11 mouse cellular contexts compared by ENCODE assay signal in genomic region chr6:32016841-32017240, GRCm38 (mm10). TPM values are rescaled to one million over a fixed set of nuclear protein-coding genes. Genes with fewer than 3 reads are reported as not detected.
DNase-seq lines count a peak whose midpoint lies in the region; ATAC-seq and TF ChIP-seq lines count a peak whose summit lies in the region.
"Had no signal": no experiment of that assay in that cellular context is flagged by ENCODE, and none has a peak within 500 bp of the region (broad histone marks: within the 10 kb centered on the region; RNA-seq: fewer than 3 reads in every experiment).

No protein-coding gene starts in this region.

- H3K27ac ChIP-seq in heart, embryonic 11.5 days (ENCODE audit: low read depth, low read length) = no peak overlapping the region
- H3K27ac ChIP-seq in midbrain, postnatal 0 days (ENCODE audit: low read depth, low read length) = no peak overlapping the region
- H3K27ac ChIP-seq in midbrain, embryonic 15.5 days = no peak overlapping the region
- H3K27ac ChIP-seq: limb, embryonic 13.5 days had no signal

- 65% methylated on average over 7 of the region's 7 CpGs for WGBS in heart, embryonic 11.5 days (ENCODE audit: insufficient replicate concordance)
- 70% methylated on average over 7 of the region's 7 CpGs for WGBS in midbrain, postnatal 0 days
- WGBS in midbrain, embryonic 15.5 days = 80% methylated on average over 7 of the region's 7 CpGs

- H3K4me2 ChIP-seq in heart, embryonic 11.5 days = no peak overlapping the region
- H3K4me2 ChIP-seq in midbrain, postnatal 0 days (ENCODE audit: low read depth, low read length, poor library complexity, severe bottlenecking) = no peak overlapping the region
- H3K4me2 ChIP-seq in midbrain, embryonic 15.5 days = no peak overlapping the region
- H3K4me2 ChIP-seq: forebrain, embryonic 15.5 days; limb, embryonic 13.5 days had no signal

- DNase-seq in heart, adult 11 months = peak; percentile 95
- peak; percentile 61 for DNase-seq in midbrain, postnatal 0 days (ENCODE audit: low spot score)
- DNase-seq in gastrocnemius, postnatal 10 days = peak; percentile 26
- peak; percentile 32 for DNase-seq in ovary, adult 18-20 months (ENCODE audit: low spot score)
- no peak for DNase-seq in yolk sac, embryonic 10.5 days (ENCODE audit: low spot score)
- no peak for DNase-seq in spleen, adult 18-20 months

- no peak overlapping the region for H3K9ac ChIP-seq in heart, embryonic 11.5 days (ENCODE audit: low read depth, low read length)
- H3K9ac ChIP-seq in midbrain, postnatal 0 days (replicated peaks; ENCODE audit: low read length, poor library complexity, severe bottlenecking) = no peak overlapping the region
- H3K9ac ChIP-seq in midbrain, embryonic 15.5 days = no peak overlapping the region
- H3K9ac ChIP-seq: forebrain, embryonic 15.5 days; limb, embryonic 13.5 days had no signal

- no peaks in the 10 kb centered on the region; the same call in 1 of the 2 replicates for H3K4me1 ChIP-seq in heart, embryonic 11.5 days (ENCODE audit: control insufficient read depth, insufficient read depth, low read length)
- H3K4me1 ChIP-seq in midbrain, postnatal 0 days (ENCODE audit: insufficient read depth, low read length) = no peaks in the 10 kb centered on the region
- no peaks in the 10 kb centered on the region for H3K4me1 ChIP-seq in midbrain, embryonic 15.5 days

- no peak for ATAC-seq in heart, embryonic 11.5 days (replicated peaks; ENCODE audit: insufficient number of reproducible peaks, low FRiP score, low TSS enrichment)
- no peak for ATAC-seq in midbrain, postnatal 0 days (ENCODE audit: low FRiP score)
- no peak for ATAC-seq in midbrain, embryonic 15.5 days (replicated peaks)
- ATAC-seq: intestine, postnatal 0 days had no signal

- TF ChIP-seq CTCF in midbrain, postnatal 0 days (IDR thresholded peaks at IDR 0.05) = no peak

- no peaks in the 10 kb centered on the region for H3K27me3 ChIP-seq in heart, embryonic 11.5 days (ENCODE audit: control insufficient read depth, insufficient read depth, low read length)
- no peaks in the 10 kb centered on the region for H3K27me3 ChIP-seq in midbrain, postnatal 0 days (ENCODE audit: insufficient read depth, low read length)
- H3K27me3 ChIP-seq in midbrain, embryonic 15.5 days (replicated peaks) = no peaks in the 10 kb centered on the region
- H3K27me3 ChIP-seq: forebrain, embryonic 15.5 days; limb, embryonic 13.5 days had no signal

- no peak overlapping the region for H3K4me3 ChIP-seq in heart, embryonic 11.5 days (ENCODE audit: low read depth, low read length)
- H3K4me3 ChIP-seq in midbrain, postnatal 0 days (ENCODE audit: low read depth, low read length) = no peak overlapping the region
- no peak overlapping the region for H3K4me3 ChIP-seq in midbrain, embryonic 15.5 days
- H3K4me3 ChIP-seq: forebrain, embryonic 15.5 days; limb, embryonic 13.5 days had no signal

- H3K9me3 ChIP-seq in heart, embryonic 11.5 days (replicated peaks; ENCODE audit: control insufficient read depth, low read length) = no peaks in the 10 kb centered on the region
- no peaks in the 10 kb centered on the region for H3K9me3 ChIP-seq in midbrain, postnatal 0 days (ENCODE audit: low read length)
- H3K9me3 ChIP-seq in midbrain, embryonic 15.5 days = no peaks in the 10 kb centered on the region
- H3K9me3 ChIP-seq: forebrain, embryonic 15.5 days; limb, embryonic 13.5 days had no signal

- H3K36me3 ChIP-seq in heart, embryonic 11.5 days (ENCODE audit: control insufficient read depth, insufficient read depth, low read length) = no peaks in the 10 kb centered on the region
- no peaks in the 10 kb centered on the region for H3K36me3 ChIP-seq in midbrain, postnatal 0 days (ENCODE audit: insufficient read depth, low read length)
- H3K36me3 ChIP-seq in midbrain, embryonic 15.5 days (replicated peaks) = no peaks in the 10 kb centered on the region
- H3K36me3 ChIP-seq: forebrain, embryonic 15.5 days; limb, embryonic 13.5 days had no signal

RNA-seq across cellular contexts. Expression of gene 1700012A03Rik, which starts 33.2 kb away (rescaled TPM):
- polyA plus RNA-seq in heart, embryonic 11.5 days (2014; fragmentation: Nextera tagmentation; extraction: Ambion mirVana) = not detected in 2 replicates
- total RNA-seq in midbrain, postnatal 0 days (2014; rRNA removed) = not detected in 2 replicates
- not detected in 2 replicates for polyA plus RNA-seq in midbrain, postnatal 0 days (2015; fragmentation: Nextera tagmentation; extraction: Ambion mirVana)
- polyA plus RNA-seq in midbrain, embryonic 15.5 days (2015; fragmentation: Nextera tagmentation; extraction: Ambion mirVana) = not detected in 2 replicates
- total RNA-seq in gastrocnemius, postnatal 10 days (2021) = not detected
- polyA plus RNA-seq: forebrain, embryonic 15.5 days; intestine, postnatal 0 days; limb, embryonic 13.5 days had no signal

Comparison
In these comparisons a context has a peak if more than half of its experiments do, and no peak if none do; other contexts are left out.
1. DNase-seq: peak in heart, adult 11 months (single experiment), midbrain, postnatal 0 days (single experiment), gastrocnemius, postnatal 10 days (single experiment) and ovary, adult 18-20 months (single experiment); none in yolk sac, embryonic 10.5 days (single experiment) and spleen, adult 18-20 months (0 of 2).